Mouse (Mus musculus) limb, embryonic 12.5 days (tissue): ENCODE data around the gene Wipf1. TPM values are rescaled to one million over a fixed set of nuclear protein-coding genes. Genes with fewer than 3 reads are reported as not detected.

Experiments used
- ATAC-seq: fragments of 200-750 bp; cut with Nextera tagmentation; 2 replicates; pipeline ENCODE4 v1.8.0; 2017; ENCODE audit warnings: low read depth, moderate TSS enrichment; ENCODE audit not compliant: insufficient number of reproducible peaks, insufficient read depth, low FRiP score, low TSS enrichment
- H3K27ac ChIP-seq: fragments of 300-500 bp; sonication (generic); 2 replicates; pipeline ENCODE4 v1.5.1; 2016; ENCODE audit warnings: mild to moderate bottlenecking, moderate library complexity
- H3K27me3 ChIP-seq: fragments of 300-500 bp; sonication (generic); 2 replicates; pipeline ENCODE4 v1.6.1; 2016; ENCODE audit warnings: mild to moderate bottlenecking, moderate library complexity
- H3K36me3 ChIP-seq: fragments of 300-500 bp; sonication (generic); 2 replicates; pipeline ENCODE4 v1.6.1; 2016; ENCODE audit warnings: mild to moderate bottlenecking, moderate library complexity
- H3K4me1 ChIP-seq: fragments of 300-500 bp; sonication (generic); replicated peaks from 2 replicates; pipeline ENCODE4 v1.6.1; 2016
- H3K4me2 ChIP-seq: fragments of 300-500 bp; sonication (generic); 2 replicates; pipeline ENCODE4 v1.6.1; 2016; ENCODE audit warnings: mild to moderate bottlenecking, moderate library complexity
- H3K4me3 ChIP-seq: fragments of 300-500 bp; sonication (generic); replicated peaks from 2 replicates; pipeline ENCODE4 v1.5.1; 2016; ENCODE audit warnings: mild to moderate bottlenecking
- H3K9ac ChIP-seq: fragments of 300-500 bp; sonication (generic); replicated peaks from 2 replicates; pipeline ENCODE4 v1.6.1; 2016; ENCODE audit warnings: mild to moderate bottlenecking, moderate library complexity
- H3K9me3 ChIP-seq: fragments of 300-500 bp; sonication (generic); 2 replicates; pipeline ENCODE4 v1.6.1; 2016; ENCODE audit warnings: mild to moderate bottlenecking, moderate library complexity
- WGBS: fragments of 180-500 bp; shearing (Covaris S2); methylation state at CpG from one replicate; pipeline ENCODE4 v1.1.7; 2016; 5-methylcytosine and 5-hydroxymethylcytosine counted together
- polyA plus RNA-seq: library from polyadenylated mRNA; unstranded; fragments of >200 nt; fragmentation: Nextera tagmentation; extraction: Ambion mirVana; gene quantifications from 2 replicates; pipeline ENCODE4 v1.2.1, GENCODE M21; 2016

Gene Wipf1
- polyA plus RNA-seq, 1 experiment from 2014 or later = 16.1 TPM

DNA sequence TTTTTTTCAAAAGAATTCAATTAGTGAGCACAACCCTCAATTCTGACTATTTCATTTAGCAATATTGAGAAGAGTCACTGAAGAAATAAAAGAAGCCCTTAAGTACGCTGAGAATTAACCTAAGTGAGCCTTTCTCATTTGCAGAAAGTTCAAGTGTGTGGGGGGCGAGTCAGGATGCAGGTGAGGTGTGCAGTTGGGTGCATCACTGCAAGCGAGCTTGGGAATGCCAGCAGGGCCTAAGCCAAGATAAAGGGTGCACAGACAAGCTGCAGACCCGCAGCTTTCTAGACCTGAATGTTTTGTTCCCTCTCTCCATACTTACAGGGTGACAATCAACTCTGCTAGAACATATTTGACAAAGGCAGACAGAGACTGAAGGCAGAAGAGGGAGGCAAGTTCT, 75.3 kb downstream of the Wipf1 start:
- H3K4me2 ChIP-seq = no peak overlapping the region
- ATAC-seq = no peak
- WGBS = 85% methylated on average over 4 of the region's 4 CpGs
- H3K27me3 ChIP-seq = no peaks in the 10 kb centered on the region
- peaks cover 43% of the 10 kb centered on the region for H3K4me1 ChIP-seq
- H3K36me3 ChIP-seq = no peaks in the 10 kb centered on the region
- no peak overlapping the region for H3K9ac ChIP-seq
- no peak overlapping the region for H3K4me3 ChIP-seq
- no peaks in the 10 kb centered on the region for H3K9me3 ChIP-seq
- 0 out of 2 replicates have a peak overlapping the region, but pooled peaks have one; percentile 25 for H3K27ac ChIP-seq

DNA sequence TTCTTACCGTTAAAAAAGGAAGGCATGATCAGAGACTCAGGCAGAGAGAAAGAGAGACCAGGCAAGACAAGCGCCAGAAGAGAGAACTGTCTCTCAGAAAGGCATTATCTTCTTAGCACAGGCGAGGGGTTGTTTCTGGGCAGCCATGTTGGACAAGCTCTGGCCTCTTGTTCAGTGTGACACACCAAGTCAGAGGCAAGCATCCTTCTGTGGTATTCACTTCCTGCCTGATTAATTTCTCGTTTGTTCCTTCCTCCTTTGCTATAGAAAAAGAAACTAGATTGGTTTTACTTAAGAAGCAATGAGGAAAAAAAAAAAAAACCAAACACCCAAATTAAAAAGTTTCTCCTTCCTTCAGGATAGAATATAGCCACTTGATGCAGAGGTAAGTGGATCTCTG, 75.8 kb downstream of the Wipf1 start:
- ATAC-seq = no peak
- Histone ChIP-seq H3K9me3 (no peaks in the 10 kb centered on the region), H3K9ac (no peak overlapping the region), H3K4me1 (peaks cover 48% of the 10 kb centered on the region), H3K4me3 (no peak overlapping the region), H3K27me3 (no peaks in the 10 kb centered on the region), H3K4me2 (no peak overlapping the region), H3K27ac (no peak overlapping the region), H3K36me3 (no peaks in the 10 kb centered on the region)
- WGBS = 78% methylated on average over 4 of the region's 4 CpGs

DNA sequence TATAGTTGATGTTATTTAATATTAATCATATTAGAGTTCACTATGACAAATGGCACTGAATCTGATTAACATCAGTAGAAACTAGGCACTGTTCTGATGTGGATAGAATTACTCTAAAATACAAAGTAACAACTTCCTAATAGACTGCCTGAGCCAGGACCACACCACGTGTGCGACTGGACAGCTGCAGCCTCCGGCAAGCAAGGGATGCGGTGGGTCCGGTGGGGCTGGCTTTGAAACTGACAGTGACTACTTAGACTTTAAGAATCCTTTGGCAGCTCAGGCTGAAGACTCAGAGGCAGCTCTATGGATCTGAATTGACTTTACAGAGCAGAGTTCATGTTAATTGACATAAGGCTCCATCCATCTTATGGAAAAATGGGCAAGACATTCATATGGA, 76.4 kb downstream of the Wipf1 start:
- peaks cover 54% of the 10 kb centered on the region for H3K4me1 ChIP-seq
- 69% methylated on average over 5 of the region's 5 CpGs for WGBS
- no peak for ATAC-seq

DNA sequence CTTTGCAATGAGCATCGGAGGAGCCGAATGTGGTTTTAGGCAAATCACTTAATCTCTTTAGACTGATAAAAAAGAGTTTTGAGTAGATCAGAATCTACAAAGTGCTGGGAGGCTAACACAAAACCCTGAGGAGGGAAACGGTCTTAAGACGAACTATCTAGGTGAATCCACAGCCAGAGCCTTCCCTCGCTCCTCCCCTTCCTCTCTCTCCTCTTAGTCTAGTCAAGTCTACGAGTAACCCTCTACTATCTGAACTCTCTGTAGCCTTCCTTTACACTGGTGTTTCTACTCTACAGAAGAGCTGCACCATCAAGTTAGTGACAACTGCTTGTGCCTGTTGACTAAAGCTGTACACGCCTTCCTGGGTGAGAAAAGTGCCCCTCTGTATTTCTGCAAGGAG, 77.0 kb downstream of the Wipf1 start:
- Histone ChIP-seq H3K4me3 (no peak overlapping the region), H3K36me3 (peaks cover under 1% of the 10 kb centered on the region; the same call in 1 of the 2 replicates), H3K9me3 (no peaks in the 10 kb centered on the region), H3K27me3 (no peaks in the 10 kb centered on the region), H3K4me1 (peaks cover 57% of the 10 kb centered on the region), H3K4me2 (no peak overlapping the region), H3K9ac (no peak overlapping the region), H3K27ac (no peak overlapping the region)
- WGBS = 90% methylated on average over 7 of the region's 7 CpGs
- no peak for ATAC-seq

More for the DNA sequence above, 76.4 kb downstream of the Wipf1 start:
- H3K36me3 ChIP-seq = no peaks in the 10 kb centered on the region
- H3K27me3 ChIP-seq = no peaks in the 10 kb centered on the region
- H3K9ac ChIP-seq = no peak overlapping the region
- H3K9me3 ChIP-seq = no peaks in the 10 kb centered on the region
- H3K4me3 ChIP-seq = no peak overlapping the region
- H3K4me2 ChIP-seq = no peak overlapping the region
- no peak overlapping the region; the same call in 1 of the 2 replicates for H3K27ac ChIP-seq

DNA sequence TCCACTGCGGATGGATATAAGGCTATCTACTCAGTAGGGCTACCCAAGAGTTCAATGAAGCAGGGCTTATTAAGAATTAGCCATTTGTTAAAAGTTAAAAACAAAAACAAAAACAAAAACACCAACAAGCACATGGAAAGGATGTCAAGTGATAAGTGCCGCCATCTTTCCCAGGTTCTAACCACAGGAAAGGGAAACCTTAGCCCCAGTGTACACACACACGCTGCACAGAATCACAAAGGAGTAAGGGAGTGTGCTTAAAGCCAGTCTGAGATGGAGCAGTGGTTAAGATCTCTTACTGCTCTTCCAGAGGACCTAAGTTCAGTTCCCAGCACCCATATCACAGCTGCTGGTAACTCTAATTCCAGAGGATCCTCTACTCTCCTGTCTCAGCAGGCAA, 78.0 kb downstream of the Wipf1 start:
- 92% methylated on average over 3 of the region's 3 CpGs for WGBS
- Histone ChIP-seq H3K27ac (peak overlapping the region; percentile 47), H3K9ac (no peak overlapping the region)

DNA sequence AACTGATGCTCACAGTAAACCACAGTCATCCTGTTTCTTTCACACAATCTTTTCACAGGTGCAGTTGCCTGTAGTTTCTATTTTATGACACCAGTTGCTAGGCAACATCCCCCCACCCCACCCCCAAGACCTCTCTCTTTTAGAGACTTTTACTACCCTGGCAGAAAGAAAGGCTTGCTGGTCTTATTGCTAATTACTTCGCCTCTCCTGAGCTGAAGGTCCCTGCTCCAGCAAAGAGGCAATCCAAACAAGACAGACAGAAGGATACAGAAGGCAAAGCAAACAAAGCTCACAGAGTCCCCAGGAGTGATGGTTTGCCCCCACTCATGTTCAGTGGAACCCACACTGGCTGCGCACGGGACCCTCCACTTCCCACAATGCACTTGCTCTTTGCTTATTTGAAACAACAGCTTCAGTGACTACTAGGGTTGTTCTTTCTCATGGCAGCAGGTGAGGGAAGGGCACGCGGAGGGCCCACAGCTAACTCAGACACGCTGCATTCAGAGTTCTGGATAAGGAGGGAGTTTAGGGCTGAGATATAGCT, 79.3 kb downstream of the Wipf1 start:
- ATAC-seq = 0 out of 2 replicates have a peak, but pooled peaks have one; percentile 49
- WGBS = 16% methylated on average over 6 of the region's 6 CpGs
- Histone ChIP-seq H3K27me3 (no peaks in the 10 kb centered on the region), H3K4me2 (peak overlapping the region; percentile 49), H3K9ac (peak overlapping the region; percentile 42; the same call in 1 of the 2 replicates), H3K36me3 (peaks cover 18% of the 10 kb centered on the region), H3K4me3 (peak overlapping the region; percentile 11; the same call in 1 of the 2 replicates), H3K27ac (peak overlapping the region; percentile 94), H3K9me3 (no peaks in the 10 kb centered on the region), H3K4me1 (peaks cover 57% of the 10 kb centered on the region)

More for the DNA sequence above, 78.0 kb downstream of the Wipf1 start:
- Histone ChIP-seq H3K4me3 (no peak overlapping the region), H3K27me3 (no peaks in the 10 kb centered on the region), H3K9me3 (no peaks in the 10 kb centered on the region), H3K4me1 (peaks cover 57% of the 10 kb centered on the region), H3K4me2 (no peak overlapping the region), H3K36me3 (peaks cover 9% of the 10 kb centered on the region)
- ATAC-seq = no peak

DNA sequence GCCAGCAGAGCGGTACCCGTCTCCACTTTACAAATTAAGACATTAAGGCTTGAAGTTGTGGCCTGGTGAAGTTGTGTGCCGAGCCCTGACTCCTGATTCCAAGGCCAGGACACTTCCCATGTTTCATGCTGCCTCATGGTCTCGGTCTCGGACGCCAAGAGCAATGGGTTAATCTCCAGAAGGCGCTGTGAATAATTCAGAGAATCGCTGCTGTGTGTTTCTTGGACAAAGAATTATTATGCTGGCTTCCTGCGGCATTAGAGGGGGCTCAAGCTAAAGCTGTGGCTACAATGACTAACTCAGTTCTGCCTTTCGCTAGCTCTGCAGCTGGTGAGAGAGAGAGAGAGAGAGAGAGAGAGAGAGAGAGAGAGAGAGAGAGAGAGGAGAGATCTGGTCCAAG, 85.5 kb downstream of the Wipf1 start:
- Histone ChIP-seq H3K4me3 (no peak overlapping the region), H3K36me3 (peaks cover 64% of the 10 kb centered on the region), H3K4me1 (peaks cover 12% of the 10 kb centered on the region), H3K27ac (no peak overlapping the region), H3K4me2 (no peak overlapping the region), H3K9me3 (no peaks in the 10 kb centered on the region), H3K9ac (no peak overlapping the region), H3K27me3 (no peaks in the 10 kb centered on the region)
- ATAC-seq = no peak
- WGBS = 83% methylated on average over 10 of the region's 10 CpGs

DNA sequence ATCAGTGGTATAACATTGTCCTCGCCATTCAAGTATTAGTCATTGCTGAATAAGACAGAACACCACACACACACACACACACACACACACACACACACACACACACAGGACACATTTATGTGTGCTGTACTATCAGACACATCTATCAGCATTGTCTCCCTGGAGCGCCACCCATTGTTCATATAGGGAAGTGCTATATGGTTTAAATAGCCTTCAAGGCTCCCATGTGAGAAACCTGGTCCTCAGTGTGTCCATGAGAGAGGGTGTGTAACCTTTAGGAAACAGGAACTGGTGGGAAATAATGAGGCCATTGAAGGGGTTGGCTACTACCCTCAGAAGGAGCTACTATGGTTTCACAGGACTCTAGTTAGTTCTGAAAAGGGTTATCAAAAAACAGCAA, 87.5 kb downstream of the Wipf1 start:
- H3K27me3 ChIP-seq = no peaks in the 10 kb centered on the region
- no peak overlapping the region for H3K4me3 ChIP-seq
- H3K9ac ChIP-seq = no peak overlapping the region
- 77% methylated on average over 2 of the region's 2 CpGs for WGBS
- no peak overlapping the region for H3K27ac ChIP-seq
- H3K4me2 ChIP-seq = no peak overlapping the region
- peaks cover 5% of the 10 kb centered on the region; the same call in 1 of the 2 replicates for H3K4me1 ChIP-seq
- 0 out of 2 replicates have a peak, but pooled peaks cover 3% of the 10 kb centered on the region for H3K9me3 ChIP-seq
- ATAC-seq = no peak
- peaks cover 78% of the 10 kb centered on the region for H3K36me3 ChIP-seq

DNA sequence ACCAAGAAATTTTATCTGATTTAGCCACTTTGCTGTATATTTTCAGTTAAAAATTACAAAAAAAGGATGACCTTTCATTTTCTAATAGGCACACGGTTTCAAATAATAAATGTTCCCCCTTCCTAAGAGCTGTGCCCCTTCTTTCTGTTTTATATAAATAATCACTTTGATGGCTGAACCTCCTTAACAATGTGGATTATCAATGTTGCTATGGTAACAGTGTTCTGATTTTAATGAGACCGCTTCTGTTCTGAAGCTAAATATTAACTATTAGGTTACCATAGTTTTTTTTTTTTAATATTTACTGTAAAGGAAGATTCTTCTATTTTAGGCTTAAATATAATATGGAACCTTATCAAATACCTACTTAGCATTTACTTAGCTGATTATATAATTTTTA, 89.2 kb downstream of the Wipf1 start:
- Histone ChIP-seq H3K4me1 (peaks cover 5% of the 10 kb centered on the region; the same call in 1 of the 2 replicates), H3K36me3 (peaks cover 82% of the 10 kb centered on the region), H3K4me2 (no peak overlapping the region), H3K9me3 (0 out of 2 replicates have a peak, but pooled peaks cover 3% of the 10 kb centered on the region), H3K4me3 (no peak overlapping the region), H3K27me3 (no peaks in the 10 kb centered on the region), H3K27ac (no peak overlapping the region), H3K9ac (no peak overlapping the region)
- 82% methylated on average over 2 of the region's 2 CpGs for WGBS
- ATAC-seq = no peak

DNA sequence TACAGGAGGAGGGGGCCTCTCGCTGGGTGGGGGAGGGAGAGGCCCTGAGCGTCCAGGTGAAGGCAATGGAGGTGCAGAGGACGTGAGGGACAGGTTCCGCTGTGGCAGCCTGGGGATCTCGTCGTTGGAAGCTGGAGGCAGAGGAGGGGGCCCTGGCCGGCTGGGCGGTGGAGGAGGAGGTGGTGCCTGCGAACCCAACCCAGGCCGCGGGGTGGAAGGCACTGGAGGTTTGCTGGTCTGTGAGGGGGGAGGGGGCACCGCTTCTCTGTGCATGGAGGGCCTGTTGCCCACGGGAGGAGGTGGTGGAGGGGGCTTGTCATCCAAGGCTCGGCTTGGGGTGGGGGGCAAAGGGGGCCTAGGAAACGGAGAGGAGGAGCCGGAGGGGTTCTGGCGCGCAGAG, 92.6 kb downstream of the Wipf1 start:
- Histone ChIP-seq H3K27me3 (no peaks in the 10 kb centered on the region), H3K4me1 (peaks cover 10% of the 10 kb centered on the region), H3K27ac (no peak overlapping the region), H3K4me3 (no peak overlapping the region), H3K36me3 (peaks cover 84% of the 10 kb centered on the region), H3K9me3 (0 out of 2 replicates have a peak, but pooled peaks cover 3% of the 10 kb centered on the region), H3K9ac (peak overlapping the region; percentile 18; the same call in 1 of the 2 replicates), H3K4me2 (no peak overlapping the region)
- ATAC-seq = no peak
- 49% methylated on average over 18 of the region's 18 CpGs for WGBS

DNA sequence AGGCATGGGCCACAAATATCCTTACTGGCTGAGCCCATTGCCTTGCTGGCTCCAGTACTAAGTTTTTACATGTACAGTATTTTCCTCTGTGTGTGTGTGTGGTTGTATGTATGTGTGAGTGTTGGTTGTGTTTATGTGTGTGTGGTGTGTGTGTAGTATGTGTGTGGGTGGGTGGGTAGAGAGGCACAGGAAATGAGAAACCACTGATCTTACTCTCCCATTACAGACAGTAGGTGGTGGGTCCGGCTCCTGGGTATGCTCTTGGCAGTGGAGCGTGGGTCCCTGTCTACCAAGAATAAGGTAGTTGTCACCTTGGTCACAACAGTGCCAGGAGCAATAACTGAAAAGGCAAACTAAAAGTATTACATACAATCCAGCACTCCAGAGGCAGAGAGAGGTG, 93.7 kb downstream of the Wipf1 start:
- no peak overlapping the region for H3K4me2 ChIP-seq
- 94% methylated on average over 2 of the region's 2 CpGs for WGBS
- H3K9me3 ChIP-seq = 0 out of 2 replicates have a peak, but pooled peaks cover 3% of the 10 kb centered on the region
- no peak overlapping the region for H3K9ac ChIP-seq
- no peak overlapping the region for H3K4me3 ChIP-seq
- H3K27ac ChIP-seq = no peak overlapping the region
- peaks cover 88% of the 10 kb centered on the region for H3K36me3 ChIP-seq
- no peak for ATAC-seq
- peaks cover 12% of the 10 kb centered on the region for H3K4me1 ChIP-seq
- no peaks in the 10 kb centered on the region for H3K27me3 ChIP-seq

DNA sequence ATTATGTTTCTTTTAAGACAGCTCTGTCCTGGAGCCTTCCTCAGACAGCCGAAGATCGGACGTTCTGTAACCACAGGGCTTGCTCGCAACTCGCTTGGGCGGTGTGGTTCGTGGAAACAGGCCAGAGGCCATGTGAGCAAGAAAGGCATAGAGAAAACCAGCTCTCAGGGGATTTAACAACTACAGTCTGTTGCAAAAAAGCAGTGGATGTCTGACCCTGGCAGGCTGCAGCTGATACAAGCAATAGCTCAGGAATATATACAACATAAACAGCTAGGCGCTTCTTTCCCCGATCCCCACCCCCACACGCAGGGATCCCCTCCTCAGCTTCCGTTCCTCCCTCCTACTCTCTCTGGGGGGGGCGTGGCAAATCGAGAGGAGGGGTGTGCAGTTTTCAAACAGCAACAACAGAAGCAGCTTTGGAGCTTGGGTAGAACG, 97.6 kb downstream of the Wipf1 start:
- Histone ChIP-seq H3K27me3 (no peaks in the 10 kb centered on the region), H3K36me3 (peaks cover 56% of the 10 kb centered on the region), H3K4me3 (no peak overlapping the region), H3K27ac (peak overlapping the region; percentile 73), H3K9ac (peak overlapping the region; percentile 18; the same call in 1 of the 2 replicates), H3K4me2 (no peak overlapping the region), H3K9me3 (no peaks in the 10 kb centered on the region), H3K4me1 (peaks cover 17% of the 10 kb centered on the region)
- ATAC-seq = no peak
- 26% methylated on average over 14 of the region's 14 CpGs for WGBS
